Mouse (Mus musculus): ENCODE results near the gene Gm9639.
A peak's percentile ranks its signal among the peaks of the same experiment; 100 is the strongest.
"Not testable (repeated sequence)": the region's sequence is repeated elsewhere in the genome, so short reads cannot be mapped to it uniquely, and the experiment has no call there.

The Gm9639 gene

GRCm38 (mm10) chr10:77794976-77795375, at the start of gene Gm9639:
Gene Gm9639 (minus strand): TSS chr10:77795076.
- DNase-seq (ENCODE audit: low spot score): no peak

GRCm38 (mm10) chr10:77839006-77839405, 44.1 kb upstream of the Gm9639 start:
- DNase-seq (ENCODE audit: low spot score): no peak

- DNase-seq (ENCODE audit: low spot score): no peak
Measured at GRCm38 (mm10) chr10:77835647-77836046, 40.8 kb upstream of the Gm9639 start, which contains the start of gene Krtap10-10. Gene Krtap10-10 (plus strand): TSS chr10:77835947.

- no peak for DNase-seq (ENCODE audit: low spot score)
Measured at GRCm38 (mm10) chr10:77826951-77827350, 32.1 kb upstream of the Gm9639 start, which contains the start of gene Krtap10-4. Gene Krtap10-4 (minus strand): TSS chr10:77827095.

- no peak for DNase-seq (ENCODE audit: low spot score)
Measured at GRCm38 (mm10) chr10:77819203-77819602, 24.3 kb upstream of the Gm9639 start.

GRCm38 (mm10) chr10:77818523-77818922, 23.6 kb upstream of the Gm9639 start:
- no peak for DNase-seq (ENCODE audit: low spot score)

GRCm38 (mm10) chr10:77815514-77815913, 20.6 kb upstream of the Gm9639 start:
- DNase-seq (ENCODE audit: low spot score): peak; percentile 12

- no peak for DNase-seq (ENCODE audit: low spot score)
Measured at GRCm38 (mm10) chr10:77814382-77814781, 19.5 kb upstream of the Gm9639 start, which contains the start of gene Gm2696. Gene Gm2696 (plus strand): TSS chr10:77814682.

GRCm38 (mm10) chr10:77811743-77812142, 16.9 kb upstream of the Gm9639 start, which contains the start of gene Gm9507:
Gene Gm9507 (minus strand): TSS chr10:77811843.
- DNase-seq (ENCODE audit: low spot score): no peak

GRCm38 (mm10) chr10:77804095-77804494, 9.2 kb upstream of the Gm9639 start:
- no peak for DNase-seq (ENCODE audit: low spot score)

GRCm38 (mm10) chr10:77798921-77799508, 4.1 kb upstream of the Gm9639 start, which contains the start of gene Gm19668:
Gene Gm19668 (minus strand): TSS chr10:77799133.
- no peak for DNase-seq (ENCODE audit: low spot score)

GRCm38 (mm10) chr10:77798164-77798920, 3.5 kb upstream of the Gm9639 start:
- DNase-seq (ENCODE audit: low spot score): not testable (repeated sequence)

- DNase-seq (ENCODE audit: low spot score): no peak
Measured at GRCm38 (mm10) chr10:77797677-77798076, 2.8 kb upstream of the Gm9639 start.

GRCm38 (mm10) chr10:77788621-77789020, 6.3 kb downstream of the Gm9639 start:
- DNase-seq (ENCODE audit: low spot score): no peak

GRCm38 (mm10) chr10:77787876-77788275, 7.0 kb downstream of the Gm9639 start, which contains the start of gene Gm7137:
Gene Gm7137 (minus strand): TSS chr10:77788200.
- not testable (repeated sequence) for DNase-seq (ENCODE audit: low spot score)

GRCm38 (mm10) chr10:77783396-77783795, 11.5 kb downstream of the Gm9639 start:
- DNase-seq (ENCODE audit: low spot score): not testable (repeated sequence)

- not testable (repeated sequence) for DNase-seq (ENCODE audit: low spot score)
Measured at GRCm38 (mm10) chr10:77782442-77782841, 12.4 kb downstream of the Gm9639 start, which contains the start of gene Gm3250. Gene Gm3250 (minus strand): TSS chr10:77782542.

- DNase-seq (ENCODE audit: low spot score): not testable (repeated sequence)
Measured at GRCm38 (mm10) chr10:77776844-77777243, 18.0 kb downstream of the Gm9639 start, which contains the start of gene Gm7138. Gene Gm7138 (minus strand): TSS chr10:77776944.

GRCm38 (mm10) chr10:77772142-77772541, 22.7 kb downstream of the Gm9639 start:
- not testable (repeated sequence) for DNase-seq (ENCODE audit: low spot score)

GRCm38 (mm10) chr10:77771225-77771624, 23.7 kb downstream of the Gm9639 start, which contains the start of gene Gm3238:
Gene Gm3238 (minus strand): TSS chr10:77771325.
- DNase-seq (ENCODE audit: low spot score): not testable (repeated sequence)

- no peak for DNase-seq (ENCODE audit: low spot score)
Measured at GRCm38 (mm10) chr10:77769727-77770126, 25.1 kb downstream of the Gm9639 start.

- DNase-seq (ENCODE audit: low spot score): not testable (repeated sequence)
Measured at GRCm38 (mm10) chr10:77759582-77759981, 35.3 kb downstream of the Gm9639 start, which contains the start of gene Gm3233. Gene Gm3233 (minus strand): TSS chr10:77759682.
